Mouse (Mus musculus) left cerebral cortex, adult 11 months (tissue): ENCODE results near the gene Arid3a.

Experiments used
- DNase-seq: peaks from one replicate; pipeline ENCODE4 v3.0.0; 2022; ENCODE audit warnings: low spot score

The Arid3a gene

DNA sequence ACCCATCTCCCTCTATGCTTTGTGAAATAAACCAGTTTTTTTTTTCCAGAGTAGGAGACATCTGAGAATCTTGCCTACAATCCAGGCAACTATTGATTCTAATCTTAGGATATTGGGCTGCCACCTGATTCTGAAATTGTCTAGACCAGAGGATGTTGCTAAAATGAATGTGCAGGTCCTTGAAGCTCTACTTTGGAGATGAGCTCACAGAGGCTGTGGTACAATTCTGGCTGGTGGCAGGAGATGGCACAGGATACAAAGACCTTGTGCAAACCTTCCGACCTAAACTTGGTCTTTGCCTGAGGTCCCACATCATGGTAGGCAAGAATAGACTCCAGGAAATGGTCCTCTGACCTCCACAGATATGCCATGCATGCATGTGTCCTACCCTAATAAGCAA lies 68.8 kb downstream of the Arid3a start:
- DNase-seq = no peak

DNA sequence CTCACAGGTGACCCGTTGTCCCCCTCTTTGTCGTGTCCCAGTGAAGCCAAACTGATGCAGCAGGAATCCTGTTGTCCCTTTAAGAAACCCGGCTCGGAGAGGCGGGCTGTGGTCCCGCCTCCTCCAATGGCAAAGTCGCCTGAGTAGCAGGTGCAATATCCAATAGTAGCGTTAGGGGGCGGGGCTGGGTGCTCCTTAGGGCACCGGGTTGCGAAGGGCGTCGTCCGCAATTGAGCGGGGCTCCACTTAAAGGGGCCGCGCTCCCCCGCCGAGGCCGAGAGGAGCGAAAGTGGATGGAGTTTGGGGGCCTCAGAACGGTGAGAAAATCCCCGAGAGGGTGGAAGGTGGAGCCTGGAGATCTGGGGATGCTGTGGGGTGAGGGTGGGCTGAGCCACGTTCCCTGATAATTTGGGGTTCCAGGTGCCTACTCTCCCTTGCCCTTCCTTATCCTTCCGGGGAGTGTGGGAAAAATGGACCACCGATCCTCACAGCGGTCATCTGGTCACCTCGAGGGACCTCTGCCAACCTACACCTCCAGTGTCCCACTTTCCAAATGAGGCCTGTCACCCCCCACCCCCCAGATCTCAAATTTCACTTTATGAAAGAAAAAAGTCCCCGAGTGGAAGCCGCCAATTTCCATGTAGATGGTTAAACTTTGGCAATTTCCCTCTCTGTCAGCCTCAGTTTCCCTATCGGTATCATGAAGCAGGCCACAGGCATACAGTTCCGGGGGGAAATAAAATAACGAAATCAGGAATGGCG lies 69.6 kb downstream of the Arid3a start, which contains the start of gene Abca7:
TSS of gene Abca7 (plus strand) at position 223 of the 762 bp plus-strand sequence.
- peak; percentile 93 for DNase-seq

DNA sequence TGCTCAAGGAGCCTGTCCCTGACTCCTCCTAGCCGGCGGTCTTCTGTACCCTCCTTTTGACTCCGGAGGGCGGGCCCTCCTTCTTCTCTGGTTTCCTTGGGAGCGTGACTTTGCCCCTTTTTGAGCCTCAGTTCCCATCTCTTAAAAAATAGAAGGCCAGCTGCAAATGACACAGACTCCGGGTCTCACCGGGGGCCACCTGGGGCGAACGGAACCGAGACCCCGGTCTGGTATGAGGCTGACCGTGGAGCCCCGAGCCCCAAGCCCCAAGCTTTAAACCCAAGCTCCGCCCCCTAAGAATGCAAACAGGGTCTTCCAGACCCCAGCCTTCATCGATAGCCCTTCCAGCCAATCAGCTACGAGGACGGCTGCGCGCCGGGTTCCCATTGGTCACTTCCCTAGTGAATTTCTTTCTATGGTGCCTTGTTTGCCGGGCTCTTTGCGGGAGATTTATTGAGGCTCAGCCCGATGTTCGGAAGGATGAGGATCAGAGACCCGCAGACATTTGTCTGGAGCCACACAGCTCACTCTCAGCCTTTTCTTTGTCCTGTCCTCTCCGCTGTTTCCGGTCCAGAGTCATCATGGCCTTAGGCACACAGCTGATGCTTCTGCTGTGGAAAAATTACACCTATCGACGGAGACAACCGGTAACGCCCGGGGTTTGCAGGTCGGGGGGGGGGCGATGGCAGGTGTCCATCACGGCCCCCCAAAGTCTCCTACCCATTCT lies 70.4 kb downstream of the Arid3a start:
- DNase-seq = no peak

DNA sequence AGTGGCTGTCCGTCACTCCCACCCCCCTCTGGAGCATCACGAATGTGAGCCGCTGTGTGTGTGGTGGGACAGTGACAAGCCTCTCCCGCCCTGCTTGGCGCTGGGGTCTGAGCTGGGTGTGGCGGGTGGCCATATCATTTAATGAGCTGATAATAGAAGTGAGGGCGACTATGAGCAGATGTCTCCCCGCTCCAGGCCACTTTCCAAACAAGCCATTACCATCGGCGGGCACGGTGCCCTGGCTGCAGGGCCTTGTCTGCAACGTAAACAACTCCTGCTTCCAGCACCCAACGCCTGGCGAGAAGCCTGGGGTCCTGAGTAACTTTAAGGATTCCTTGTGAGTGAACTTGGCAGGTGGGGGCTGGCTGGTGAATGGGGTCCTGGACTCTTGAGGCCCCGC lies 71.0 kb downstream of the Arid3a start:
- no peak for DNase-seq

DNA sequence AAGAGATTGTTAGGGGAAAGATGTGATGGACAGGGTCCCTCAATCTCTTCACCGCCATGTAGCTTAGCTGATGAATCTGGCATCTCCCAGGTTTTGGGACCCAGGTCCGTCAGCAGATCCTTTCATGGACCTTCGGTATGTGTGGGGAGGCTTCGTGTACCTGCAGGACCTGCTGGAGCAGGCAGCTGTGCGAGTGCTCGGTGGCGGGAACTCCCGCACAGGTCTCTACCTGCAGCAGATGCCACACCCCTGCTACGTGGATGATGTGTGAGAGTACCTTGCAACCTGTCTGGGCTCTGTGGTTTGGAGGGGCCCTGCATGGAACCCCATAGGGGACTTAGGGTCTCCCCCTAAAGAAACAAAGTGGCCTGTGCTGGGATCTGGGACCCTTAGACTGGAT lies 75.1 kb downstream of the Arid3a start:
- DNase-seq = no peak

DNA sequence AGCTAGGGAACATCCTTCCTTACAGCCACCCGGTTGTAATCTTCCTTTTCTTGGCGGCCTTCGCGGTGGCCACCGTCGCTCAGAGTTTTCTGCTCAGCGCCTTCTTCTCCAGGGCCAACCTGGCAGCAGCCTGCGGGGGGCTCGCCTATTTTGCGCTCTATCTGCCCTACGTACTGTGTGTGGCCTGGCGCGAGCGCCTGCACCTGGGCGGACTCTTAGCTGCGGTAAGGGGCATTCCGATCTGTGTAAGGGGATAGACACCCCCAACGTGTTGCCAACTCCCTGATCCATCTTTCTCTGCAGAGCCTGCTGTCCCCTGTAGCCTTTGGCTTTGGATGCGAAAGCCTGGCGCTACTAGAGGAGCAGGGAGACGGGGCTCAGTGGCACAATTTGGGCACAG lies 76.0 kb downstream of the Arid3a start:
- no peak for DNase-seq

DNA sequence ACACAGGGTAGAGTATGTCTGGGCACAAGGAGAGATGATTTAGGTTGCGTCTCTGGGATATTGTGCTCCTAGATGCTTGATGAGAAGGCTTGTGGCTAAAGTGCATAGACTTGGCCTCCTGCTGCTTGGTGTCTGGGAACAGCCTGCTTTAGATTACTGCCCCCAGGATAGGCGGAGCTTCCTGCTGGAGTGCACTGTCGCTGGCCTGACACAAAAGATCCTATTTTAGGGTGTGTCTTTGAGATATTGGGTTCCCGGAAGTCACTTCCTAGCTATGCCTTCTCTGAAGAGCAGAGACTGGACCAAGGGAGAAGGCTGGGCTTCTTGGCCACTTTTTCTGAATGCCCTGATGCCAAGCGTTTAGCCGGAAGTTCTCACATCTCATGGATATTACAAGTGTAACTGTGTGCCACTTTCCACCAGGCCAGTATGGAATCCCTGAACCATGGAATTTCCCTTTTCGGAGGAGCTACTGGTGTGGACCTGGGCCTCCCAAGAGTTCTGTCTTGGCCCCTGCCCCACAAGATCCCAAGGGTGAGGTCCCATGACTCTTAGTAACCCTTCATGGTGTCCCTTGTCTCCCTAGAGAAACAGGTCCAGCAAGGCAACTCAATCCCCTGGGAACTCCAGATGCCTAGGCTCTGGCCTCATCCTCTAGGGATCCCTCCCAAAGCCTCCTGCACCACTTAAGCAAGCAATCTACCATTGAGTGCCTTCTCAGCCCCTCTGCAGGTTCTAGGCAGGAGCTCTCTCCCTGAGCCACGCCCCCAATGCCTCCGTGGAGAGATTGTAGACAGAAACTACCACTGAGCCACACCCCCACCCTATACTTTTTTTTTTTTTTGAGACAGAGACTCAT lies 76.8 kb downstream of the Arid3a start:
- DNase-seq = no peak

DNA sequence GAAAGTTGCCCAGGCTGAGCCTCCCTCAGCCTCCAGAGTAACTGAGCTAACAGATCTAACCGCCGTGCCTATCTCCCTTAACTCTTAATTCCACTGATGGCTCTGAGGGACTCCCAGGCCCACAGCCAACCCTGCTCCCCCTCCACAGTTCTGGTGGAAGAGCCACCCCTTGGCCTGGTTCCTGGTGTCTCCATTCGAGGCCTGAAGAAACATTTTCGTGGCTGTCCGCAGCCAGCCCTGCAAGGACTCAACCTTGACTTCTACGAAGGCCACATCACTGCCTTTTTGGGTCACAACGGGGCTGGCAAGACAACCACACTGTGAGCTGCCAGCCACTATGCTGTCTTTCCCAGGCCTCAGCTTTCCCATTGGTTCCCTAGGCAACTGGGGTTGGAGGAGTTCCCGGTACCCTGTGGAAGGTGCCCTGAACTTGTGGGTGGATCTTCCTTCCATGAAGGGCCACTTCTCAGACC lies 77.4 kb downstream of the Arid3a start:
- DNase-seq = no peak
